Mouse (Mus musculus): ENCODE data around the gene Qrsl1.
"Not testable (repeated sequence)": the region's sequence is repeated elsewhere in the genome, so short reads cannot be mapped to it uniquely, and the experiment has no call there.

The Qrsl1 gene

DNA sequence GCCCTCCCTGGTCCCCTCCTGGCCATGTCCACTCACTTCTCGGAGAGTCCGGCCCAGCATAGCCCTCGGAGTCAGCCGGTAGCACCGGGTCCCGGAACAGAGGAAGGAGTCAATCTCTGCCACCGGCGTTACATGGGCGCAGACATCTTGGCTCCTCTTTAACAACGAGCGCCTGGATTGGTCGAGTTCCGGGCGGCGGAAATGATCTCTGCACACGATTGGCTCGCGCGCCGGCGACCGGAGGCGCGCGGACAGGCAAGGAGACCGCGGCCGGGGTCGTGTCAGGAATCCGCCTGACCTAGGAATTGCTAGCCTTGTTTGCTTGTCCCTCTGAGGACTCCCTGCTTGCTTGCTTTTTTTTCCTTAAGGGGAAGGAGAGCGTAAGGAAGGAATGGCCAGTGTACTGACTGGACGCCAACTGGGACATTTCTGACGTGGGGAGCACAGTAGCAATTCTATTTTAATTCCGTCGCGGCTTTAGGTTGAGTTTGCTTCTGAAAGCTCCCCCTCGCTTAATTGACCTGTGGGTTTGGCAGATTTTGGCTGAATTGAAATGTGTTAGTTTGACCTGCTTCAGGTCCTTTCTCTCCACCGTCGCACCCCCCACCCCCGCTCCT, at the start of gene Qrsl1, which contains the start of gene Rtn4ip1:
Gene Qrsl1 (minus strand): TSS at position 168 of the 617 bp plus-strand sequence.
Gene Rtn4ip1 (plus strand): TSS at position 230 of the 617 bp plus-strand sequence.
- peak; percentile 93 for DNase-seq (ENCODE audit: low spot score)

DNA sequence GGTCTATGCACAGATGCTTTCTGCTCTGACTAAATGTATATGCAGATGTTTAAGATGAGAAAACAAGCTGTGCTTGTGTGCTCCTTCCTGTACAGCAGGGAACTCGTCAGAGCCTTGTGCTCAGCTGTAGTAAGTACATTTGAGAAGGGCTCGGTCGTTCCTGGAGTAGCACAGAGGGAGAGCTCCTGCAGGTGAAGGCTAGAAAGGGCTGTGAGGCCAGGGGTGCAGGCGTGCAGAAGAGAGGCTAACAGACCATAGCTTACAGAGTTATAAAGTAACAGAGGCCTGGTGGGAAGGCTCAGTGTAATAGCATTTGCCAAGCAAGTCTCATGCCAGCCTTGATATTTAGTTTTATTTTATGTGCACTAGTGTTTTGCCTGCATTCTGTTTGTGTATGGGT, 43.9 kb upstream of the Qrsl1 start:
- DNase-seq (ENCODE audit: low spot score), result no peak

DNA sequence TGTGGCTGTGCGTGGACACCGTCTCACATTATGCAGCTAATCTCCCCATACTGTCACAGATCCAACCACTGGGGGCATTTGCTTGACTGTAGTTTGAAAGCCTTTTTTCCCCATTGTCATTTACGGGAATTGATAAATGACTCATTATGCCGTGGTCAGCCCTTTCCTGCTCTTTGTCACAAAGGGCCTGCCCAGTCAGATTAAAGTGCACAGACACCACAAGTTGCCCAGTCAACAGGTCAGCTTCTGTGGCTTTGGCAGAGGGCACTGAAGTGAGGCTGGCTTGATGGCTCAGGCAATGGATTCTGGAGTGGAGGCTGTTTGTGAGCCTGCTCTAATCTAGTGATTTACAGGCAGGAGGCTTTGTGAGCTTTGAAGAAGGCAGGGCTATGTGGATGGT, 42.2 kb upstream of the Qrsl1 start:
- DNase-seq (ENCODE audit: low spot score), result no peak

DNA sequence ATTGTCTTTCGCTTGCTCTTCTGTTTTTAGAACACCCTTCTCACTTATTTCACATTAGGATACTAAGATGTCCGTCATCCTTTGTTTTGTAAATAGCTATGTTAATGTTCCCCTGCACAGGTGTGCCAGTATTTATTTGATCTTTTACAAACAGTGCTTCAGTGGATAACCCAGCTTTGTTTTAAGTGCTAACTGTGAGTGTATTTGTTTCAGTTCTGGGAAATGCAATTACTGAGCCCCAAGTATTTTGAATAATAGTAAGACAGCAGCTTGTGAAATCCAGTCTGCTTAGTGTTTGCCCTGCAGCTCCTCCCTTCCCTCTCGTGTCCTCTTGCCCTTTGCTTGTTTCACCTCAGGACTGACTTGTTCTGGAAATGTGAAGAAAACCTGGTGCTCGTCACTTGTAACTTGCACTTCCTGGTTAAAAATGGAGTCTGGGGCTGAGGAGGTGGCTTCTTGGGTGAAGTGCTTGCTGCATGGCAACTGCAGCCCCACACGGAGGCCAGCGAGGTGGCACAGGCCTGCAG, 37.7 kb upstream of the Qrsl1 start:
- DNase-seq (ENCODE audit: low spot score), result no peak

DNA sequence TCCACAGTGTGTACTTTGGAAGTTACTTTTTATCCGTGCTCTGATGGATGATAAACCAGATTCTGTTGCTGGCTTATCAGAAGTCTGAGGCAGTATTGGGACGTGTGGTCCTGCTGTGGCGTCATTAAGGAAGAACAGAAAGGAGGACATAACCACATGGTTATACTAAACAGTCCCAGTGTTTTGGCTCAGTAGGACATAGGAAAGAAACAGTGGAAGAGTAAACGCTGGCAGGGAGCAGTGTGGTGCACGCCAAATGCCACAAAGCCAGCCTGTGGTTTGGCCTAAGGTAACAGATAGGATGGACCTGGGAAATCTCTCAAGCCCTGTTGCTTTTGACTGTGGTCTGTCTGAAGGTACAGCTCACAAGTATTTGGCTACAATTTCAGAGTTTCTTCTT, 27.1 kb upstream of the Qrsl1 start:
- no peak for DNase-seq (ENCODE audit: low spot score)

DNA sequence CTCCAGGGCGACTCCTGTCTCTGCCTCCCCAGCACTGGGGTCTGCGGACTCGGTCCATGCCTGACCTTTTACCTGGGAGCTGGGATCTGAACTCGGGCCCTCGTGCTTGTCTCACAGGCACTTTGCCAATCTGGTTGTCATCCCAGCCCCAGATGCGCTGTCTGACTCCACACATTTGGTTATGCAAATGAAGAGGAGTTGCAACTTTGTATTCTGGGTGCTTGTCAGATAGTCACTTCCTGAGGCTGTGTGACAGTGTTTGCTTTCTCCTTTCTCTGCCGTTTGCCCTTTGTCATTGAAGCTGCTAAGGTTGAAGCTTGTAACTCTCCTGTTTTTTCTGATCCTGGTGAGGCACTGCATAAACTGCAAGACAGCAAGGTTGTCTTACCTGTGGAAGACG, 26.2 kb upstream of the Qrsl1 start:
- no peak for DNase-seq (ENCODE audit: low spot score)

DNA sequence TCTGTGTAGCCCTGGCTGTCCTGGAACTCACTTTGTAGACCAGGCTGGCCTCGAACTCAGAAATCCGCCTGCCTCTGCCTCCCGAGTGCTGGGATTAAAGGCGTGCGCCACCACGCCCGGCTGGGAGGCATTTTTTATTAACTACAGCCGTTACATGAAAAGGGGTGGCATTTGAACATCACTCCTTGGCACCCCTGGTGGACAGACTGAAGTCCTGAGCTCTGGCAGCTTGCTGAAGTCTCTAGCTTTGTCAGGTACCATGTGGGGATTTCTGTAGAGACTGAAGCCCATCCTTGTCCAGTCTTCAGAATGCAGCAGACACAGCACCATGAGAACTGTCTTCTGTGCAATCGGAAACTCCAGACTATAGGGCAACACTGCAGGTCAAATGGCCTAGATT, 24.2 kb upstream of the Qrsl1 start:
- not testable (repeated sequence) for DNase-seq (ENCODE audit: low spot score)

DNA sequence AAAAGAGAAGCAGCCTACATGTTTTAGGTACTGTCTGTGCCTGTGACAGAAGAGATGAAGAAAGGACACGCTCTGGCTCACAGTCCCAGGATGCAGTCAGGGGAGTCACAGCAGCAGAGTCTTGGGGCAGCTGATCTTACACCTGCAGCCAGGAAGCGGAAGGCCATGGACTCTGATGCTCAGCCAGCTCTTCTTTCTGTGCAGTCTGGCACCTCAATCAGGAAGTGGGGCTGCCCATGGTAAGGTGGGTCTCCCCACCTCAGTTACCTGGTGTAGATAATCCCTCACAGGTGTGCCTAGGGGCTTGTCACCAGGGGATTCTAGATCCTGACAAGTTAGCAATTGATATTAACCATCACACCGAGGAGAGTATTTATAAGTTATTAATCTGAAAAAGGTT, 21.6 kb upstream of the Qrsl1 start:
- DNase-seq (ENCODE audit: low spot score), result no peak

DNA sequence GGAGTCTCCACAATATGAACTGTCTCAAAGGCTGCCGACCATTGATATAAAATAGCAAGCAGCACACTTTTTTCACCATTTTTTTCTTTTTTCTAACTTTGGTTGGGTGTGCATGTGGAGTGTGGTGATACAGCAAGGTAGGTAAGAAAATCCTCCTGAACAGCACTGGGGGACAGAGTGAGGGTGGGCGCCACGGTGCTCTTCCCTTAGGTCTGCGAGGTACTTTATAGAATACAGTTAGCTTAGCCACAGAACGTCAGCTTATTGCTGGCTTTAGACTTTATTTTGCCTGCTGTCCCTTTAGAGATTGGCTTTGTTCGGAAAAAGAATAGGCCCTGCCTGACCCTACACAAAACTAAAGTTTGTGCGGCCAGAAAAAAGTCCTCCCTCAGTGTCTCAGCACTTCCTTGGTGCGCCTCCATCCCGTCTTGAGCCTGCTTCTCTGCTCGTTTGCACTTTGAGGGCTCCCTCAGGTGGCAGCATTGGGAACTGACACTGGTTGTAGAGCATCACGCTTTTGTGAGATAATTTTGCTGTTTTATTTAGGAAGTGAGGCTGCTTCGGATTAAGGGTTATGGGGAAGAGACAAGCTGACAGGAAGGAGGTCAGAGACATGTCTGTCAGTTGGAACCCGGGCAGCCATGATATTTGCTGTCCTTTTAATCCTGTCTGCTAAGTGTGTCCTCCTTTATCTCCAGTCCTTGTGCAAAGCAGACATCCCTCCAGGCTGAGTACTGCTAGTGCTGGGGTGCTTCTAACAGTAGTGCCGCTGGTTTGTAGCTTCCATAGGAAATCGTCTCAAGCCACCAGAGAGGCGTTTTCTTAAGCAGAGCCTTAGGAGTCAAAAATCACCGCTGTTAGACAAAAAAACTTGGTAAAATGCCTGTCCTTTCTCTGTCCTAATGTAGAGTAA, 17.4 kb upstream of the Qrsl1 start:
- peak; percentile 28 for DNase-seq (ENCODE audit: low spot score)

DNA sequence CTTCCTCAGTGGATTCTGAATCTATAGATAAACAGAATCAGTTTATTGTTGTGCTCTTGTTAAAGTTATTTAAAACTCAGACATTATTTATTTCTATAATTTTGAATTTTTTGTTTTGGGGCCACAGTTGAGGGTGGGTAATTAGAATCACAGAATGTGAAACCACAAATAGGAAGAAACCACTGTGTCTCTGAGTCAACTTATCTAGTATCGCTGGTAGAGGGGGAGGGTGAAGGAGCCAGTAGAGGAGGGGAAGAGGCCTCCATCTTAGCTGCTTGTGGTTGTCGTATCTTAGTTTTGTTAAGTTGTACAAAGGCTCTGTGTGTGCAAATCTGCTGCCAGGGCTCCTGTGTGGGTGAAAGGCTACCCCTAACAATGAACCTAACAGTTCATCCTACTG, 15.2 kb upstream of the Qrsl1 start:
- no peak for DNase-seq (ENCODE audit: low spot score)

DNA sequence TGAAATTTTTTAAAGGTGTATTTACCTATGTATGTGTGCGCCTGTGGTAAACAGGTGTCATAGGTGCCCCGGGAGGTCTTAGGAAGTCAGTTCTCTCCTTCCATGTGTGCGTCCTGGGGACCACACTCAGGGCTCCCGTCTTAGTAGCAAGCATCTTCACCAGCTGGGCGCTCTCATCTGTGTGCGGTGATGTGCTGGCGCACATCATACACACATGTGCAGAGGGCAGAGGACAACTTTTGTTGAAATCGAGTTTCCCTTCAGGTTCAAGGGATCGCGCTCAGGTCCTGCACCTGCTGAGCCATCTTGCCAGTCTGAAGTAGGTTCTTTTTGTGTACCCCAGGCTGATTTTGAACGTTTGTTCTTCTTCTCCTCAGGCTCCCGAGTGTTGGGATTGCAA, 14.6 kb upstream of the Qrsl1 start:
- DNase-seq (ENCODE audit: low spot score), result no peak

DNA sequence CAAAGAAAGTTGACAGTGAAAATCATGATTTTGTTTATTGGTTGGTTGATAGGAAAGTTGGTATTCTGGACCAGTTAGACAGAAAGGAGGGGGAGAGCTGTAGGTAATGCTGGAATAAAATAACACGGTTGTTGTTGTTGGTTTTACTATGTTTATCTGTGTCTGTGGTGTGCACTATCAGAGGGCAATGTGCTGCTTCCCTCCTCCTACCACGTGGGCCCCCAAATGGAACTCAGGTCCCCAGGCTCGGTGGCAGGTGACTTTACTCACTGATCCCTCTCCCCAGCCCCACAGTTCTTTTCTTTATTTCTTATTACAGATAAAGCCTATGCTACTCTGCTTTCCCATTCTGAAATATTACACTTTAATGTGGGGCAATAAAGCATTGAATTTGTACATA, 10.7 kb upstream of the Qrsl1 start:
- DNase-seq (ENCODE audit: low spot score), result no peak

DNA sequence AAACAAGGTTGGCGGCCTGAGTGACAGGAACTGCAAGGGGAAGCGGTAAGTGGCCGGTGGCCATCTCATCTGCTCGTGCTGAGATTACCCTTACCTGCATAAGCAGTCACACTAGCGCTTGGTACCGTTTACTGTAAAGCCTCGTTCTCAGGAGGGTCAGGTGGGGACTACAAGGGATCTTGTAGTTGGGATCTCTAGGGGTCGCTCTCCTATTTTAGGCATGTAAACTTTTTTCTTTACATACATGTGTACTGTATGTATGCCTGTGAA, 9.3 kb upstream of the Qrsl1 start:
- no peak for DNase-seq (ENCODE audit: low spot score)

DNA sequence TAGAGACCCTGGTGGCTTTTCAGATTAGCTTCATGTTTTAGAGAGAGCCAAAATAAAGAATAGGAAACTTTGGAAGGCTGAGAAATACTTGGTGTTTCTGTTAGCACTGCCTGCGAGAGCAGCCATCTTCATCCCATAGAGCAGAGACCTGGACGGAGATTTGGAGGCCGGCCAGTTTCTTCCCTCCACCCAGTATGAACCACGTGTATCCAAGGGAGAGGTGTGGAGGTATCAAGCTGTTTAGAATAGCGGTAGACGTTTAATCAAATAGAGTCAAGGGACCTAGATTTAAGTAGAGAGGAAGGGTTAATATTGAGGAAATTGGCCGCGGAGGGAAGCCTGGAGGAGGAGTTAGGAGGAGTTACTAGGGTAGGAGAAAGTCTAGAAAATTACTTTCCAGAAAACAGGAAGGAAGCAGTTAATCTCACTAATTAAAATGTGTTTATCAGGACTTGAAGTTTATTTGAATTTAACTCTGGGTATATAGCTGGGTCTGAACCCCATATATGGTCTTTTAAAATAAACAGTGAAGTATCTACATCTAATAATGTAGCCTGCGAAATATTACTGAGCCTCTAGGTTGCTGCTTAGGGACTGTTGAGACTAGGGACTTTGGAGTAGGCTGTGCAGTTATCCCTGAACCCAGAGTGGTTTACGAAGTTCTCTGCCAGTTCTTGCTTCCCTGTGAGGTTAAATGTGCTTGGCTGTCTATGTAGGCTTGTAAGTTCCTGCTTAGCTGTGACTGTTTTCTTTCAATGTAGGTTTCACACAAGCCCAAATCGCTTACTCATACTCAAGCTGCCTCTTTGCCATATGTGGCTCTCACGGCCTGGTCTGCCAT, 8.7 kb upstream of the Qrsl1 start:
- no peak for DNase-seq (ENCODE audit: low spot score)

DNA sequence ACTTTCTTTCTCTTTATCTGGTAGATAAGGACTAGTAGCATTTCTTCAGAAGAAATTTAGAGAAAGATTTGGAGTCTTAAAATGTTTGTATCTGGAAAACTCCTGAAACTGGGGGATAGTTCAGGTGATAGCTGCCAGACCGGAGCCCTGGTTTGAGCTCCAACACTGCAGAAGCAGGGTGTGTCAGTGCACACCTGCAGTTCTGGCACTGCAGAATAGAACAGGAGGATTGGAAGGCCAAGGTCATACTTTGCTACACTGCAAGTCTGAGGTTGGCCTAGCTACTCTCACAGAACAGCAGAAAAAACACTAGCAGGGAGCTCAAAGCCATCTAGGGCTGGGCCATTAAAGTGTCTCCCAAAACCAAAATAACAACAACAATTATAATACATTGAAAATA, 3.0 kb upstream of the Qrsl1 start:
- no peak for DNase-seq (ENCODE audit: low spot score)

DNA sequence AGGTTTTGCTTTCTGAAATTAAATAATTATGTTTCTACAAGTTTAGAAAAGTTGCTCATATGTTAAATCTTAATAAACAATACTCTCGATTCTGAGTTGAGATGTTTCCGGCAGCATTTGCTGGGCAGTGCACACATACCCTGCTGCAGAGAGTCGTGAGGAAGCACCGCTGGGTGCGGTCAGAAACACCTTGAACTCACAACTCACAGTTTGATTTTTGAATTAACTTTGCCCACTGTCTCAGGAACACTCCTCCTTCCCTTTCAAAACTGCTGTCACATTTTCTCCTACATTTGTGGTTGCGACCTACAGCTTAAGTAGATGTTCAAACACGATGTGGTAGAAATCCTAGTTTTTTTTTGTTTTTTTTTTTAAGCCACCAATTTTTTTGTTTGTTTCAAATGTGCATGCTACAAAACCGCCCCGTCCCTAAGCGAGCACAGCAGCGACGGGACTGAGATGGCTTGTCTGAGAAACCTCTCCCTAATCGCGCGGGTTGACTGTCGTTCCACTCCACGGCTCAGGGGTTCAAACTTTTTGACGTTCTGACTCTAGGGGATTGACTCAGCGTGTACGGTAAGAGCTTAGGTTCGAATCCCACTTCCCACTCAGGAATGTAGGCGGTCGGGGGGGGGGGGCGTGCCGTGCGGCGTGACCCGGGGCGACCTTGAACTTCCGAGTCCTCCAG, 518 bp downstream of the Qrsl1 start:
- DNase-seq (ENCODE audit: low spot score), result no peak

DNA sequence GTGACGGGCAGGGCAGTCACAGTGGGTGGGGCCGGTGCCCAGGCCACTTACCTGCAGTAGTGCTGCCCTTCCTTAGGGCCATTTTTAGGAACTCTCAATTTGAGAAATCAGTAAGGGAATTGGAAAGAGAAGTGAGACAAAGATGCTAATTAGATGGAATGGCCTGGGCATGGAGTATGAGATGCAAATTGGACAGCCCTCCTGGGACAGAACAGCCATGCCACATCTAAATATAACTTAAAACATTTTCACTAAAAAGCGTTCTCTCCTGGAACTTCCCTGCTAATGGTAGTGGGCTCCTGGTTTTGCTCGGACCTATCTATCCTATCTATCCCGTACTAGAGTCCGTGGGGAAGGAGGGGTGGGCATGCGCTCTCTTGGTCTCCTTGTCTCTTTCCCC, 3.3 kb downstream of the Qrsl1 start:
- DNase-seq (ENCODE audit: low spot score), result no peak

DNA sequence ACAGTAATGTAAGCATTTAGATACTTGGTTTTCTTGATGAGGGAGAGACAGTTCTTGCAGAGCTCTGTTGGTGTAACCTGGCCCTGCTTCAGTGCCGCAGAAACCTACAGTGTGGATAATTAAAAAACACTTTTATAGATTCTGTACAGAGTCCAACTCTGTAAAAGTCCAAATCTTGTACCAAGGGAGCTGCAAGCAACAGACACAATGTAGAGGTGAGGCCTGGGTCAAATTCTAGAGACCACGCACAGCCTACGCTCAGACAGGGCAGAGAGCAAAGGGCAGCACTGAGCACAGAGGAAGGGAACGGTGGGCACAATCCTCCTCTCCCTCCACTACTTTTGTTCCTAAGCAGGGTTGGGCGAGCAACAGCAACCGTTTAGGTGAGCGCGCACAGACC, 5.5 kb downstream of the Qrsl1 start:
- DNase-seq (ENCODE audit: low spot score), result no peak

DNA sequence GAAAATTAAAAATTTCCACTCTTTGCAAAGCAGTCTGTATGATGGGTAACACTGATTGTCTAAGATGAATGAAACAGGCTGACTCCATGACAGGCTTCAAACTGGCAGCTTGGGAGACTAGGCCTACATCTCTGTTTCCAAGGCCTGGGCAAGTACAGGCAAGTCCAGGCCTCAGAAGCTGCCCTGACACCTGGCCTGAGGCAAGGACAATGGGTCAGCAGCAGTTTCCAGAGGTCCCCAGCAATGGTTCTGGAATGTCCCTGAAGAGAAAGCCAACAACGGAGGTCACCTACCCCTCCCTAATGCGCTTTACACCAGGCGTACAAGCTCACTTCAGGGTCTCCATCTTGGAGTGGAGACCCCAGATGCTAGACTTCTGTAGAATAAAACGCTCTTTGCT, 8.6 kb downstream of the Qrsl1 start:
- no peak for DNase-seq (ENCODE audit: low spot score)

DNA sequence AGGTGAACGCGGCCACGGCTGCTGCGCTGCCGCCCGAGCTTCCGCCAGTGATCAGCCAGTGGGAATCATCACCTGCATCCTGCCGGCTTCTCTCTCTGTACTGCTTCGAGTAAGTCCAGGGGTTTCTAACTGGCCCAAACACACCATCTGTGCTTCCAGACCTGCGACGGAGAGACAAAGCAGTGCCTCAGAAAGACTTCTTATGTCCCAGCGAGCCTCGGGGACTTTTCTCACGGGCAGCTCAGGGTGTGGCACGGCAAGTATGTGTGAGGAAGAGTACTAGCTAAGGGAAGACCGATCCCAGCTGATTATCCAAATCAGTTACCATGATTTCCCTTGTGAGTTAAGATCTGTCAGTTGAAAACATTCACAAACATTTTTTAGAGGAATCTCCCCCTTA, 12.6 kb downstream of the Qrsl1 start:
- DNase-seq (ENCODE audit: low spot score), result no peak

DNA sequence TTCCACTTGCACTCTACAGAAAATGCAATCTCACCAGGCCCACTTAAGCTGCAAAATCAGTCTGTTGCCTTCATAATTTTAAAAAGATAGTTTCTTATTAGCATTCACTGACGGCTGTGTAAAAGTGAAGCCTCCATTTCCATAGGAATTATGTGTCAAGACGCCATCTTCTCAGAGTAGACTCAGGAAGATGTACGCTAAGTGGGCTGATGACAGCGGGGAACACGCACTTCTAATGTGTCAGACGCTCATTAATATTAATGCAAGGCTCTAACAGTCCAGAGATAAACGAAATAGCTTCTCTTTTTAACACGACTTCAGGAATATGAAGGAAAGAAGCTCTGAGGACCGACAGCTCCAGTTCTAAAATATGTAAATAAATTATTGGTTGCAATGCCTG, 13.9 kb downstream of the Qrsl1 start:
- no peak for DNase-seq (ENCODE audit: low spot score)

DNA sequence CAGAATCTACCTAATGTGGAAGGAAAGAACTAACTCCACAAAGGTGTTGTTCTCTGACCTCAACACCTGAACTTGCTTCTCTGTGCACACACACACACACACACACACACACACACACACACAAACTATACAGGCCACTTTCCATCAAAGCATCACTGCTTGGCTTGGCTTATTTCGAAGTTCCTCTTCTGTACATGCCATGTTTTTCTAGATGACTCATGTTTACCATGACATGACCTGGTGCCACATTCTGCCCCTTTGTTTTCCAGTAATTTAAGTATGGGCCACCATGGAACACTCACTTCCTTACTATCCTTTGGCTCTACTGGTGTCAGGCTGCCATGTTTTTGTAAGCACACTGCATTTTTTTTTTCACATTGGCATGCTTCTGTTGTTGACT, 30.1 kb downstream of the Qrsl1 start:
- no peak for DNase-seq (ENCODE audit: low spot score)

Data from testis, postnatal 14 days (tissue).